Mouse (Mus musculus) heart, postnatal 10 days (tissue): Measurements from ENCODE around the gene Med22. TPM values are rescaled to one million over a fixed set of nuclear protein-coding genes. Genes with fewer than 3 reads are reported as not detected.
A peak's percentile ranks its signal among the peaks of the same experiment; 100 is the strongest.

Experiments
- DNase-seq, 2 experiments: peaks; one replicate each; pipeline ENCODE4 v3.0.0; 2021
- intact Hi-C: fragments of 180-260 bp; cut with DNase I; formaldehyde crosslinking; loops from one replicate; pipeline ENCODE4 v1.15.1; 2025
- total RNA-seq, 2 experiments: library from RNA; stranded (reverse); gene quantifications; 2 replicates each; pipeline ENCODE4 v1.2.3; 2021

Gene Med22
- total RNA-seq, 2 experiments from 2014 or later, result 29.3 to 37.7 TPM

DNA sequence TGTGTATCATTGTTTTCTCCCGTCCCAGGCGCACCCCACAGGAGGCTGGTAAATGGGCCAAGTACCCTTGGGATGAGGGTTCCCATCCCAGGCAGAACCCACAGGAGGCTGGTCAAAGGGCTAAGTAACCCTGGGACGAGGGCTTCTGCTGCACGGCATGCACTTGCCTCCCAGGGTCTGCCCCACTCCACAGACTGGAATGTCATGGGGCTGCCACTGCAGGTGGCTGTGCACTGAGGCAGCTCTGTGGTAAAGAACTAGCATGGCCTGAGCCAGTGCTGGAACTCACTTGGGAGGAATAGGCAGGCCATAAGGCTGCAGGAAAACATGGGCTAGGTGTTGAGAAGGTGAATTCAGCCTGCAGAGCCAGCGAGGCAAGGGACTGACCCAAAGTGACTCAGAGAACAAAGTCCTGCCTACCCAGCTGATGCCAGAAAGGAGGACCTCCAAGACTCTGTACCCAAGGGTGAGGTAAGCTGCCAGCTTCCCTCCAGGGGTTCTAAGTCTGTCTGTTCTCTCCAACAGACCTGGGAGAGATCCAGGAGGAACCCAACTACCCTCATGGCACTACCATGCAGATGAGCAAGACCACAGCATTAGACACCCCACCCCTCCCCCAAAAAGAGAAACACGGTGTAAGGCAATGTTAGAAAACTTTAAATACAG lies 9.8 kb upstream of the Med22 start:
- intact Hi-C loops, result no loop called here
- DNase-seq, result no peak

DNA sequence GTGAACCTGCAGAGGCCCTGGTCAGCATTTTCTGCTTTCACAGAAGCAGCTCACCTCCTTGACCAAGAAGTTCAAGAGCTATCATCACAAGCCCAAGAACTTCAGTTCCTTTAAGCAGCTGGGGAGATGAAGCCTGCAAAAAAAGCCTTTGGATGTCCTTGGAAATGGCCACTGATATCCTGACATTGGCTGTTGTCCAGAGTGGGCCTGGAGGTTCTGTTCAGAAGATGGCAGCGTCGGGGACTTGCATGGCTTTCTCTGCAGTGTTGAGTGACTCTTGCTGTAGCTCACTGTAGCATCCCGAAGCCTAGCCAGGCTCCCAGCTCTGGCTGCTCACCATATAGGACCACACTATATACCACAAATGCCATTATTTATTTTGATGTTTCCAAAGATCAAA lies 9.2 kb upstream of the Med22 start:
- intact Hi-C loops, result no loop called here

DNA sequence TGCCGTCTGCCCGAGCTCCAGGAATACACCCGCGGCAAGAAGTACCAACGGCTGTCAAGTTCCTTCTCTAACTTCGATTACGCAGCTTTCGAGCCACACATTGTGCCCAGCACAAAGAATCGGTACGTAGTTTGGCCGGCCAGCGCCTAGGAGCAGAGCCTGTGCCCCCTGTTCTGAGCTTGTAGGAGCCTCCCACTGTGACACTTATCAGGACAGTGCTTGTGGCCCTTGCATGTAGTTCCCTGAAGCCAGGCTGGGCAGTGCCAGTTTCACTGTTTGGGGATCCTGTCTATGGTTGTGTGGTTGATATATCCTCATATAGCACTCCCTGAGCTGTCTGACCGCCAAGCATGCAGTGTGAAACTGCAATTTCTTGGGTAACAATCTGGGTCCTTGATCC lies 6.3 kb upstream of the Med22 start:
- intact Hi-C loops, result no loop called here
- no peak for DNase-seq

More for the DNA sequence above, 9.2 kb upstream of the Med22 start:
- DNase-seq, result no peak

DNA sequence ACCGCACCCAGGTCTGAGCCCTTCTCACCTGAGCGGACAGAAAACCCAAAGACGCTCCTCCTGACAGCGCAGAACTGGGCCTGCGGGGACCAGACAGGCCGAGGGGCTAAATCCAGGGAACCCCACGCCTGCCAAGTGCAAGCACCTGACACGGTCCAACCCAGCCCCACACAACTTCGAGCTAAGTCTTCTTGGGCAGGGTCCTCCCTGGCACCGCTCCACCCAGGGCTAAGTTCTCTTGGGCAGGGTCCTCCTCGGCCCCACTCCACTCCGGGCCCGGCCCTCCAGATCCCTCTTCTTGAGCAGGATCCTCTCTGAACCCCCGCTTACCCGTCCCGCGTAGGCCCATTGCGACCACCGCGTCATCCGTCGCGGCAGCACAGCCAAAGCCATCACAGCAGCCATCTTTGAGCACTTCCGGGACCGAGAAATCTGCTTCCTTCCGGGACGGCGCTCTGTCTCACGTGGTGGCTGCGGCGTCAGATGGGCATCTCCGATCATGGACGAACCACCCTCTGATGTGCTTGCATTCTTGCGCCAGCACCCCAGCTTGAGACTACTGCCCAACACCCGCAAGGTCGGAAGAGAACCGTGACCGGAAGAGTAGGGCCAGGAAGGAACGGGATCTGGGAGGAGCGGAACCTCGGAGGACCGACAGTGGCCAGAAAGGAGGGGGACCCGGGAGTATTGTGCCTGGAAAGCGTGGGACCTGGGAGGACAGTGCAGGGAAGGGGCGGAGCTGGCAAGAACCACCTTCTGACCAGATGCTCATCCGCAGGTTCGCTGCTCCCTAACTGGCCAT lies 5.7 kb upstream of the Med22 start, which contains the start of the genes Surf2 and Surf1:
TSS of gene Surf2 (plus strand) at position 441 of the 802 bp plus-strand sequence.
TSS of gene Surf1 (minus strand) at position 604 of the 802 bp plus-strand sequence.
- peak; percentile 84 to 89 for DNase-seq
- intact Hi-C loops, result no loop called here

DNA sequence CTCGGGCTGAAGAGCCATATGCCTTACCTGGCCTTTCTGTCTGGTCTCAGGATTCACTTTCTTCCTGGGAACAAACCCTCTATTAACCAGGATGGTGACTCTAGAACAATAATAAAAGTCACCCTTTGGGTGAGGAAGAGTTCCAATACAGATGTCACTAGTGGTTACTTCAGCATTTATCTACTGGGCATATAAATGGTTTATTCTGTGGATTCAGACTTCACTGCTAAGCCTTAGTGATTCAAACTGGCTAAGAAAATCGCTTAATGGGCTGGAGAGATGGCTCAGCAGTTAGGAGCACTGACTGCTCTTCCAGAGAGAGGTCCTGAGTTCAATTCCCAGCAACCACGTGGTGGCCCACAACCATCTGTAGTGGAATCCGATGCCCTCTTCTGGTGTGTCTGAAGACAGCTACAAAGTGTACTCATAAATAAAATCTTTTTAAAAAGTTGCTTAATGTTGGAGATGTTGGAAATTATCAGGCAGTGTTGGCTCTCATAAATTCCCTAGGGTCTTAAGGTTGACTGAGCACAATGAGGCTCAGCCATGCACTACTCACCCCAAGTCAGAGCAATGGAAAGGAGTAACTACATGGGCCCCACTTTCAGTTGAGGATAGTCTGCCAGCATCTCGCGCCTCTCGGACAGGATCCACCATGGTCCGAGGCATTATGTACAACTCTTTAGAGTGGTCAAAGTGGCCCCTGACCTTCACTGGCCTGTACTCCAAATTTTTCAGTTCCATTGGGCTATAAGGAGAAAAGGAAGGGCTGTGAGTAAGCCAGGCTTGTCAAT lies 3.9 kb upstream of the Med22 start:
- intact Hi-C loops, result no loop called here
- no peak for DNase-seq

DNA sequence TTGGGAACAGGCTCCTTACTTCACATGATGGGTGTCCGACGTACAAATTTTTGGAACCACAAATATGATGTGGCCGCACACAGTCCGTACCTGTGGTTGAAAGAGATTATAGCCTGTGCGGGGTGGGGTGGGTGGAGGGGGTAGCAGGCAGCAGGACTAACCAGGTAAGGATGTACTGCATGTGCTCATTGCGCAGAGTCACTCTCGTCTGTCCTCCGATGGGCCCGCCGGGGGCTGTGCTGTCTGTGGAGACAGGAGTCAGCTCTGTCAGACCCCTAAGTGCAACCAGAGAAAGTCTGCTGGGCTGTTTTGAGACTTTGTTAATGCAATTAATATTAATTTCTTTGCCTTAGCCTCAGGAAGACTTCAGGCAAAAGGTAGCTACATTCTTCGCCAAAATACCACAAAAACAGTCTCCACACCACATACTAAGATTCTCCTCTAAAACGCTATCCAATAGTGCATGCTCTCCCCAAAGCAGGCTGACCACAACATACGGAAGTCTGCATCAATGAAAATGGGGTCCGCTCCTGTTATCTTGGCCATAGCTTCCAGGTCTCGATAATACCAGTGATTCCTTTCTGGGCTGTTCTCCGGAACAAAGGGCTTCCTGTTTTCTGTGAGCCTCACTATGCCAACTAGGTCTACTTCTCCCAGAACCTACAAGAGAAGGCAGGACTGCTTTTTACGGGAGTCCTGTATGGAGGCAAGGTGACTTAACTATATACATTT lies 3.1 kb upstream of the Med22 start:
- no peak for DNase-seq
- intact Hi-C loops, result no loop called here

DNA sequence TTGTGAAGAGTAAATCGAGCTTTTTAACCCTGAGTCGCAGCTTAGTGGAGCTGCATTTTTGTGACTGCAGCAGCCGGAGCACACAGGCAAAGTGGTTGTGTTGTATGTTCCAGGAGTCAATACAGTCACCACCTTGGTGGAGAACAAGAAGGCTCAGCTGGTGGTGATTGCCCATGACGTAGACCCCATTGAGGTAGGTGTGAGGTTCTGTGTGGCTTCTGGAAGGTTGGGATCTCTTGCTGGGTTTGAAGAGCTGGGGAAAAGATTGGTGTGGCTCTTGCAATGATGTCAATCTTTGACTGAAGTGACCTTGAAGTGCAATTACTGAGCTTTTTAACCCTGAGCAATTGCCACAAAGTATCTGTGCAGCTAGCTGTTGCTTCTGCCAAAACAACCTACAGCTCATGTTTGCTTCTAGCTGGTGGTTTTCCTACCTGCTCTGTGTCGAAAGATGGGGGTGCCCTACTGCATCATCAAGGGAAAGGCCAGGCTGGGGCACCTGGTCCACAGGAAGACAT lies 1.8 kb upstream of the Med22 start:
- intact Hi-C loops, result no loop called here
- DNase-seq, result no peak

DNA sequence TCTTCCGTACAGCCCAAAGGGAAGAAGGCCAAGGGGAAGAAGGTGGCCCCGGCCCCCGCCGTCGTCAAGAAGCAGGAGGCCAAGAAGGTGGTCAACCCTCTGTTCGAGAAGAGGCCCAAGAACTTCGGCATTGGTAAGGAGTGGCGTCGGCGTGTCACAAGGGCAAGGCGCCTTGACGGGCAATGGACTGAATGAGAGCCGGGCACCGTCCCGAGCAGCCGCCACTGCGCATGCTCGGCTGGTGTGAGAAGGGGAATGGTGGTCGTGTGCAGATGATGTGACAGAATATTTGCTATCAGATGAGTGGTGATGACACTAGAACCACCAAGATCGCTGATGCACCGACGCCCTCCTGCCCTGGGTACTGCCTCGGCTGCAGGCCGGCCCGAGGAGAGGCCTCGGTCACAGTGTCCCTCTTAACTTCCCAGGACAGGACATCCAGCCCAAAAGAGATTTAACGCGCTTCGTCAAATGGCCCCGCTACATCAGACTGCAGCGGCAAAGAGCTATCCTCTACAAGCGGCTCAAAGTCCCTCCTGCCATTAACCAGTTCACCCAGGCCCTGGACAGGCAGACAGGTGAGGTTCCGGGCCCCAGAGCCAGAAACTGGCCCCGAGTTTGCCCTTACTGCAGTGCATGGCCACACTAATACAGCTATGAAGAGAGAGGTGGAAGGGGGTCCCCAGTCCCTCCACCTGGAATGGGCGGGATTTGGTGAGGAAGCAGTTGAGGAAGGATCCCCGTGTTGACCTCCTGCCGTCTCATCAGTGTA lies 703 bp upstream of the Med22 start:
- intact Hi-C loops, result loop anchor here (2.0 kb wide), 1 partner anchor 22 kb away; the partner anchor contains the start of gene Surf4
- peak in 1 of 2 experiments; percentile 83 for DNase-seq

DNA sequence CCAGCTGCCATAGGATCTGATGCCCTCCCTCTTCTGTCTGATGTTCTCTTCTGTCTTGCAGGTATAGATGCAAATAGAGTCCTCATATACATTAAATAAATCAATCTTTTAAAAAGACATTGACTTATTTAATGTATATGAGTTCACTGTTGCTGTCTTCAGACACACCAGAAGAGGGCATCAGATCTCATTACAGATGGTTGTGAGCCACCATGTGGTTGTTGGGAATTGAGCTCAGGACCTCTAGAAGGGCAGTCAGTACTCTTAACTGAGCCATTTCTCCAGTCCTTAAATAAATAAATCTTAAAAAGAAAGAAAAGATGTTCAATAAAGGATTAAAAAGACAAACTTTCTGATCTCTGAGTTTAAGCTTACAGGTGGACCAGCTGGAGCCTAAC lies 1.1 kb downstream of the Med22 start:
- DNase-seq, result no peak
- intact Hi-C loops, result loop anchor here (5.0 to 10.0 kb wide), 2 partner anchors 265 to 328 kb away; no protein-coding TSS in a partner anchor

DNA sequence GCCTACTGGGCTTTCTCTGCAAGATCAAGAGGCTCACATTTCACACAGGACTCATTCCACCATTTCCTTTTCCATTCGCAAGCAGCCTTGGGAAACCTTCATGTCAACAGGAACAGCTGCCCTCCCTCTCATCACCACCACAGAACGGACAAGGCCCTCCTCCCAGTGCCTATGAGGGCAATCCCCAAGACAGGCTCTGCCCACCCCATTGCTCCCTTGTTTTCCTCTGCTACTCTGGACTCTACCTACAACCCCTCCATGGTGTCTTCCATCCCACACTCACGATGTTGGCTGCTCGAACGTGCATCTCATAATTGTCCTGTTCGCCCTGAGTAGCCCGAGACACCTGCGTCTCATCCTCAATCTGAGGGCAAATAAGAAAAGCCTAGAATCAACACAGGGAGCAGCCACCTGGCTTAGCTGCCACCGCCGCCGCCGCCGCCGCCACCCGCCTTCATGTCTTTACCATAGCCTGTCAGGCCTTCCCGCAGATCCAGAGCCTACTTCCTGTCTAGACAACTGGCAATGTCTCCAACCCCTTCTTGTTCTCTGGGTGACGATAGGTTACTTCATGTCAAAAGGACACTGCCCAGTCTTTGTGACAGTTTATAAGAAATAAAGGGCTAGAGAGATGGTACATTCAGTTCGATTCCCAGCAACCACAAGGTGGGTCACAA lies 1.6 kb downstream of the Med22 start:
- intact Hi-C loops, result loop anchor here (5.0 to 10.0 kb wide), 2 partner anchors 264 to 328 kb away; no protein-coding TSS in a partner anchor
- no peak for DNase-seq

DNA sequence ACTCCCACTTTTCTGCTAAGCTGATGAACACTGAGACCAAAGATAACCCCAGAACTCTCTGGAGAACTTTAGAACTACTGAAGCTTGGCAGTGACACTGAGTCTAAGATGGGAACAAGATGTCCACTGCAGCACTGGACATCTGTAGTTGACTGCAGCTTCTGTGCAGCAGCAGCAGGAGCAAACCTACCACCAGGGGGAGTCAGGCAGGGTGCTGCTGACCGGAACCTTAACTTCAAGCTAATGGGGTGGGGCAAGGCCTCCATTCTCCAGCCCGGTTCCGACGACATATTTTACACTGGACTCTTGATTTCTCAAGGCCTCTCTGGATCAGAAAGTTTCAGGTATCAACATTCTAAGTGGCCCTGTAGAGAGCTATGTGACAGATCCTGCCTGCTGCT lies 3.4 kb downstream of the Med22 start:
- intact Hi-C loops, result loop anchor here (5.0 to 10.0 kb wide), 2 partner anchors 262 to 330 kb away; no protein-coding TSS in a partner anchor
- peak; percentile 48 to 72 for DNase-seq

DNA sequence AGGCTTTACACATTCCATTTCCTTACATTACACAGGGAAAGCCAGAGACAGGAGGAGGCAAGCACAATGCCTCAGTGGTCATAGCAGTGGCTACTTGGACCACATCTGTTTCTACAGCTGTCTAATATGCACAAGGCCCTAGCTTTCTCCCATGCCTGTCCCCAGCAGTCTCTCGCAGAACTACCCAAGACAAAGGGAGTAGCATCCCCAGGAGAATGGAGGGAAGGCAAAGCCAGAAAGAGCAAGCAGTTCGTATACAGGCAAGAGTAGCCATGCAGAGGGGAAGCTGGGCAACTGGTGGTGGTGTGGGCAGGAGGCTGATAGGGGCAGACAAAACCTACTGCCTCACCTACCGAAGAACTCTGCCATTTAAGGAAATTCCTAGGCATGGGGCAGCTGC lies 4.0 kb downstream of the Med22 start:
- intact Hi-C loops, result loop anchor here (5.0 to 10.0 kb wide), 2 partner anchors 262 to 331 kb away; no protein-coding TSS in a partner anchor
- no peak for DNase-seq

DNA sequence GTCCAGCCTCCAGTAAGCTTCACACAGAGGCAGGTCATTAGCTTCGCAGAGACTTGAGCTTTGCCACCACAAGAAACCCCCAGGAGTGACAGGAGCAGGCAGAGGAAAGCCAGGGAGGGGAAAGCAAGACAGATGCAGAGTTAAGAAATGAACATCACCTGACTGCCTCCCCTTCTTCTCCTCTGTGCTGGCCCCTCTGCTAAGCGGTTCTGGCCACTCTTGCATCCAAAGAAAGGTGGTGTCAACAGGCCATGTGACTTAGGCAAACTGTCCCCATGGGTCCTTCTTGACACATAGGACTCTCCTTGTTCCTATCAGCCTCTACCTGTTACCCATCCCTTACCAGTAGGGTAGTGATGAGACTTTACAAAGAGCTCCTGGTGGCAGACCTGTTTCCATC lies 4.5 kb downstream of the Med22 start:
- DNase-seq, result no peak
- intact Hi-C loops, result loop anchor here (5.0 to 10.0 kb wide), 2 partner anchors 261 to 331 kb away; no protein-coding TSS in a partner anchor

DNA sequence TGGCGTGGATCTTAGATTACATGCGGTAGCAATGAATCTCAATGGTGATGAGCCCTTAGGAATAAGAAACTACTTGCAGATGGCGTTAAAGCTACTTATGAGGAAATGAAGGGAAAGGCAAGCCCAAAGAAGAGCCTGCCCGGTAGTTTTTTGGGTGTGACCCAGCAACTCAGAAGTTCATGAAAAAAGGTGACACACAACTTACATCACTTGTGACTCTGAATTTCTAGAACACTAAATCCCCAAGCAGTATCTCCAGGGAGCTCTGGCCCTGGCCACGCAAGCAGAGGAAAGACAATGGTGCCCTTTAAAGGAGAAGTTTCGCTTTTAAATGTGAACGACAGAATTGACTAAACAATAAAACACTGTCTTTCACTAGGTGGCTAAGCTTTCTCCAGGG lies 7.2 kb downstream of the Med22 start:
- intact Hi-C loops, result loop anchor here (10.0 kb wide), 1 partner anchor 259 kb away; no protein-coding TSS in a partner anchor
- no peak for DNase-seq

DNA sequence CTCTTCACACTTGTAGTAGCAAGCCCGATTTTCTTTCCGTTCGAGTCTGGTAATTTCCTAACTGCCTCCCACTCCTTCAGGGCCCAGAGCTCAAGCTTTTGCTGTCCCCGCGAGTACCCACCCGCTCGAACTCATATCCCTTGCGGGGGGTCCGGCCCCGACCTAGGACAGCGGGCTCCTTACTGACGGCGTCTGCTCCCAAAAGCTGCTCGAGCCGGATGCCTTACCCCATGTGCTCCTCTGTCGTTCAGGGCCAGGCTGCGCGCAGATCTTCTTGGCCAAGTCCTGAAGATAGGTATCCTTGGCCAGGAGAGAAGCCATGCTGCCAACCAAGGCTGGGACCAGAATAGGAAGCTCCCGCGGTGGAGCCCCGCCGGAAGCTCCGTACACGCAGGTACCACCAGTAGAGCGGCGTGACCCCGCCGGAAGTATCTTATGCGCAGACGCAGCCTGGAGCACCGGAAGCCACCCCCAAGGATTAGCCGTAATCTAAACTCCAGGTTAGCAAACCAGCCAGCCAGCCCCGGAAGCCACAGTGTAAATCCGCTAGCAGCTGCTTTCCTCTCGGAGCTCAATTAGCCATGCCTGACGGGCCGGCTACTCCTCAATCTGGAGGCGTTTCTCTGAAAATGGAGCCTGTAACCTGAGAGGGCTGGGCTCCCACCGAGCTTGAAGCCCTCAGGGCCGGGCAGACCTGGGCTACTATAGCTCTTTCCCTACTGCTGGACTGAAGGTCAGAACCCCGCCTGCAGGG lies 7.8 kb downstream of the Med22 start, which contains the start of gene Surf6:
TSS of gene Surf6 (minus strand) at position 413 of the 754 bp plus-strand sequence.
- intact Hi-C loops, result loop anchor here (10.0 kb wide), 1 partner anchor 258 kb away; no protein-coding TSS in a partner anchor

DNA sequence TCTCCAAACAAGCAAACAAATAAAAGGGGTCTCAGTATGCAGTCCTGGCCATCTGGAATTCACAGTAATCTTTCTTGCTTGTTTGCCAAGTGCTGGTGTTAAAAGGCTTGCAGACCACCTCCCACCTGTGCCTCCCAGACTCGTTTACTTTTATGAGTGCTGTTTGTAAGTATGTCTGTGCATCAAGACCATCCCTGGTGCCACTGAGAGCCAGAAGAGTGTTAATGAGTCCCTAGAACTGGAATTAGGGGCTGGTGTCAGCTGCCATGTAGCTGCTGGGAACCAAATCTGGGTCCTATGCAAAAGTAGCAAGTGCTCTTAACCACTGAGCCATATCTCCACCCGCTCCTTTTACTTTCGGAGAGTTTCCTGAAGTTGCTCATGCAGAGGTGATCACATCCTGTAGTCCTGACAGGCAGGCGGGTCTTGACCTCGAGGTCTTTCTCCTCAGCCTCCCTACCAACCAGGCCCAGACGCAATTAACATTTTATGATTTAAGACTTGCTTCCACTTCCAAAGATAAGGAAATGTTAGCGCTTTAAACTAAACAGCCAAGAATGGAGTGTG lies 8.6 kb downstream of the Med22 start:
- no peak for DNase-seq
- intact Hi-C loops, result loop anchor here (10.0 kb wide), 1 partner anchor 257 kb away; no protein-coding TSS in a partner anchor

More for the DNA sequence above, 7.8 kb downstream of the Med22 start, which contains the start of gene Surf6:
- peak; percentile 96 for DNase-seq

DNA sequence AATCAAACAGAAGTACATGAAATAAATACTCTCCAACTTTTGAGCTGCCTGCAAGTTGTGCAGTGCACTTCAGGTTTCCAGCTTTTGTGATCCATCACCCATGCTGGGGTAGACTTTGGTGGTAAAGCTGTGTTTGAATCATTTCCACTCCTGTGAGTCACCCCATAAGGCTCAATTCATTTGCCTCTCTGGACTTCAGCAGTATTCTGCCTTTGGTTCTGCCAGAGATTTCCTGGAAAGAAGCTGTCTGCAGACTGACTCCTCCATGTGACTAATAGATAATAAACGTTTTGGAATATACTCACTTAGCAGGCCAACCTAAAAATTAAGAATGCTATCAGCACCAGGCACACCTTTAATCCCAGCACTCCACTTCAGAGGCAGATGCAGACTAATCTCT lies 9.7 kb downstream of the Med22 start:
- no peak for DNase-seq
- intact Hi-C loops, result loop anchor here (10.0 kb wide), 1 partner anchor 256 kb away; no protein-coding TSS in a partner anchor
